8 mouse cellular contexts compared by ENCODE assay signal in genomic region chr10:28492870-28493269, GRCm38 (mm10).
A peak's percentile ranks its signal among the peaks of the same experiment; 100 is the strongest.
DNase-seq lines count a peak whose midpoint lies in the region; ATAC-seq and TF ChIP-seq lines count a peak whose summit lies in the region.

No protein-coding gene starts in this region.

- ATAC-seq in heart, embryonic 12.5 days (ENCODE audit: insufficient number of reproducible peaks, low FRiP score) = no peak
- ATAC-seq in embryonic facial prominence, embryonic 13.5 days (ENCODE audit: insufficient number of reproducible peaks, insufficient read depth, low FRiP score, low TSS enrichment, low read depth) = no peak
- ATAC-seq in inflammation-experienced regulatory T-cells, adult 6 months = no peak

- no peak for TF ChIP-seq POLR2A in ES-Bruce4 (IDR thresholded peaks at IDR 0.05; ENCODE audit: insufficient read depth, low read length)
- no peak for TF ChIP-seq POLR2A in lung, adult 2 months (IDR thresholded peaks at IDR 0.05; ENCODE audit: borderline replicate concordance, extremely low read depth, low read depth, low read length)

- peak overlapping the region; percentile 83 for H3K27ac ChIP-seq in heart, embryonic 12.5 days (ENCODE audit: poor library complexity, severe bottlenecking)
- peak overlapping the region; percentile 84 for H3K27ac ChIP-seq in ES-Bruce4 (ENCODE audit: insufficient read depth, low read length)
- no peak overlapping the region for H3K27ac ChIP-seq in embryonic facial prominence, embryonic 13.5 days

- no peak for DNase-seq in heart, postnatal 4 days
- peak; percentile 38 for DNase-seq in lung, adult 2 months
- DNase-seq in adrenal gland, adult (ENCODE audit: inconsistent age in 2 of 2, low spot score in 1 of 2) = no peak
- DNase-seq in spleen, postnatal 4 days (ENCODE audit: low spot score in 2 of 2) = no peak

- no peaks in the 10 kb centered on the region for H3K36me3 ChIP-seq in heart, embryonic 12.5 days
- H3K36me3 ChIP-seq in ES-Bruce4 (ENCODE audit: control insufficient read depth, insufficient read depth, low read length, poor library complexity, severe bottlenecking) = no peaks in the 10 kb centered on the region
- no peaks in the 10 kb centered on the region for H3K36me3 ChIP-seq in embryonic facial prominence, embryonic 13.5 days

- TF ChIP-seq CTCF in ES-Bruce4 (IDR thresholded peaks at IDR 0.05; ENCODE audit: low read depth, low read length) = no peak
- TF ChIP-seq CTCF in lung, adult 2 months (IDR thresholded peaks at IDR 0.05; ENCODE audit: insufficient read depth, low read length) = no peak

- no peak for TF ChIP-seq EP300 in ES-Bruce4 (IDR thresholded peaks at IDR 0.05; ENCODE audit: insufficient read depth, low read depth, low read length)

- no peaks in the 10 kb centered on the region for H3K27me3 ChIP-seq in heart, embryonic 12.5 days (replicated peaks)
- no peaks in the 10 kb centered on the region for H3K27me3 ChIP-seq in ES-Bruce4 (ENCODE audit: control insufficient read depth, insufficient read depth, low read length, poor library complexity, severe bottlenecking)
- no peaks in the 10 kb centered on the region for H3K27me3 ChIP-seq in embryonic facial prominence, embryonic 13.5 days

- WGBS in heart, embryonic 12.5 days = 38% methylated on average over 14 of the region's 14 CpGs
- WGBS in embryonic facial prominence, embryonic 13.5 days = 41% methylated on average over 14 of the region's 14 CpGs
- 47% methylated on average over 14 of the region's 14 CpGs for WGBS in lung, adult 2 months

- peak overlapping the region; percentile 55 for H3K4me2 ChIP-seq in heart, embryonic 12.5 days
- 0 out of 2 replicates have a peak overlapping the region, but pooled peaks have one; percentile 11 for H3K4me2 ChIP-seq in embryonic facial prominence, embryonic 13.5 days

- no peak overlapping the region for H3K4me3 ChIP-seq in heart, embryonic 12.5 days
- H3K4me3 ChIP-seq in ES-Bruce4 (ENCODE audit: low read depth, low read length) = no peak overlapping the region
- no peak overlapping the region for H3K4me3 ChIP-seq in embryonic facial prominence, embryonic 13.5 days
- H3K4me3 ChIP-seq in lung, adult 2 months (replicated peaks; ENCODE audit: extremely low read depth, low read depth, low read length) = no peak overlapping the region

- H3K4me1 ChIP-seq in heart, embryonic 12.5 days (replicated peaks) = peaks cover 12% of the 10 kb centered on the region
- H3K4me1 ChIP-seq in ES-Bruce4 (ENCODE audit: control insufficient read depth, insufficient read depth, low read length) = peaks cover 2% of the 10 kb centered on the region
- peaks cover 9% of the 10 kb centered on the region for H3K4me1 ChIP-seq in embryonic facial prominence, embryonic 13.5 days
- peaks cover 7% of the 10 kb centered on the region; the same call in 1 of the 2 replicates for H3K4me1 ChIP-seq in lung, adult 2 months (ENCODE audit: control insufficient read depth, insufficient read depth, low read length)

- no peaks in the 10 kb centered on the region for H3K9me3 ChIP-seq in heart, embryonic 12.5 days (replicated peaks)
- H3K9me3 ChIP-seq in ES-Bruce4 (replicated peaks; ENCODE audit: control insufficient read depth, insufficient read depth, low read length, poor library complexity, severe bottlenecking) = no peaks in the 10 kb centered on the region
- no peaks in the 10 kb centered on the region for H3K9me3 ChIP-seq in embryonic facial prominence, embryonic 13.5 days

- no peak overlapping the region for H3K9ac ChIP-seq in heart, embryonic 12.5 days
- H3K9ac ChIP-seq in ES-Bruce4 (ENCODE audit: low read depth, poor library complexity, severe bottlenecking) = peak overlapping the region; percentile 34; the same call in 1 of the 2 replicates
- H3K9ac ChIP-seq in embryonic facial prominence, embryonic 13.5 days = no peak overlapping the region
